Mouse (Mus musculus): ENCODE measurements at regions not wholly inside any gene's neighbourhood (a gene's known extent, or its start where the extent isn't known, plus 50 kb on each side); places are given as distances from the start of the nearest gene placed in this dataset.

GRCm38 (mm10) chr11:89932231-89932865 is 70.3 kb downstream of the Pctp start:
- no peak for ATAC-seq (ENCODE audit: low TSS enrichment)

DNA sequence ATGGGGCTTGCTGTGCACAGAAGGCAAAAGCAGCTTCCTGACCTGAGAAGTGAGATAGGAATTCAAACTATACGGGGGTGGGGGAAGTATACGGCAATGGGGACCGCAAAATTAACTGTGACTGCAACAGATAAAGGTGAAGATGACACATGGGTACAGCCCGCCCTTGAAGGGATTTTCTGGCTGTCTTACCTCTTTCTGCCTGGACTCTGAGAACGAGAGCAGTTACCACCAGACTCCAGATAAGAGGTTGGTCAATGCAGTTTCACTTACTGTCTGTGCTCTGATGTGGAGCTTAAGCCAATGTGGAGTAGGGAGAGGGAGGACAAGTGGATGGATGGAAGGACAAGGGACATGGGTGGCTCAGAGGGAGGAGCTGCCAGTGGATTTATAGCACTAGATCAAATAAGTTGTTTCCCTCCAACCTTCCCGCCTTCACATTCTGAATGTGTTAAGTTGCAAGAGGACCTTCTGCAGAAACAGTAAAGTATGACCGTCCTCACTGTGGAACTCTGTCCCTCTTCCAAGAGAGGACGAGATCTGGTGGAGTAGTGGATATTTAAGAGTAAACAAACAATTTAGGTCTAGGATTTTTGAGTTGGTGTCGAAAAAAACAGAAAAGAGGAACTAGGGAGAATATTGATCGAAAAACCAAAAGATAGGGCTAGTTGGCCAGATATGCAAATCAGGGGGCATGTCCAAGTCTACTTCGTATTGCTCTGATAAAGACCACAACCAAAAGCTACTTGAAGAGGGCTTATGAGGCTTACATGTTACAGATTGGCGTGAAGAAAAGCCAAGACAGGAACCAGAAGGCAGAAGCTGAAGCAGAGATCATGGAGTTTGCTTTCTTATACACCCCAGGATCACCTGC is 73.3 kb downstream of the Pctp start:
- no peak for ATAC-seq (ENCODE audit: low TSS enrichment)

DNA sequence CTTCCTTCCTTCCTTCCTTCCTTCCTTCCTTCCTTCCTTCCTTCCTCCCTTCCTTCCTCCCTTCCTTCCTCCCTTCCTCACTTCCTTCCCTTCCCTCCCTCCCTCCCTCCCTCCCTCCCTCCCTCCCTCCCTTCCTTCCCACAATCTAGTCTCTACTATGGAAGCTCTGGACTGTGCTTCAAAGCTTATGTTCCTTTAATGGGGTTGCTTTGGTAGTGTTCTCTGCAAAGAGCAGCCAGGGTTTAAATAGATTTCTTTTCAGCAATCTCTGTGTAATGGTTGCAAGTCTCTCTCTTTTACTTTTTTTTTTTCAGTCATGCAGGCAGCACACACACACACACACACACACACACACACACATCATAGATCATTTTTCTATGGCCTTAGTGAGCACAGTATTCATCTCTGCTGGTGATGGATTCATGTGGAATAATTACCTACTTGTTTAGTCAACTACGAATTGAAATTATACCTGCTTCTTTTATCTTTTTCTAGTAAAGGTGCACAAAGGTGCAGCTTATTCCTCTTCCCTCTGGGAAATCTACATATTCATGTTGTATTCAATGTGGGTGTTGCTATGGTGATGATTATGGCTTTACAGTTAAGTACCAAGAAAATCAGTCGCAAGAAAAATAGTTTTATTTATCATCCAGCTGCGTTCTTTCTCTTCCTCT is 75.1 kb downstream of the Pctp start:
- ATAC-seq (ENCODE audit: low TSS enrichment), result no peak

- ATAC-seq (ENCODE audit: low TSS enrichment), result no peak
Measured at GRCm38 (mm10) chr11:89922551-89922950, 80.1 kb downstream of the Pctp start.

DNA sequence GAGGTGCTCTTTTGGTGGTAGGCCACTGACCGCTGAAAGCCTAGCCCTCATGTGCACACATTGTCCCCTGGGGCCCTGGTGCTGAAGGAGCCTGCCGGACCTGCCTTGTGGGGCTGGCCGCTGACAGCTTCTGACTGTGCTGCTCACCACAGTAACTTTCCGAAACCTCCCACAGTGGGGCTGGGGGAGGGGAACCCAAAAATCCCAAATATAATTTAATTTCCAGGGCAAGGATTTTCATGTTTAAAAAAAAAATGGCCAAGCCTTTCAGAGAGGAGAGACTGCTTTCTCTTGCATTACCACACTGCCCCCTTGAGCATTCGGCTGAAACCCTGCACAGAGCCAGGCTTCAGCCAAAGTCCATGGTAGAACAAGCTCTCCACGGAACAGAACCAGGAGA is 81.5 kb downstream of the Pctp start:
- ATAC-seq (ENCODE audit: low TSS enrichment), result peak; percentile 94

DNA sequence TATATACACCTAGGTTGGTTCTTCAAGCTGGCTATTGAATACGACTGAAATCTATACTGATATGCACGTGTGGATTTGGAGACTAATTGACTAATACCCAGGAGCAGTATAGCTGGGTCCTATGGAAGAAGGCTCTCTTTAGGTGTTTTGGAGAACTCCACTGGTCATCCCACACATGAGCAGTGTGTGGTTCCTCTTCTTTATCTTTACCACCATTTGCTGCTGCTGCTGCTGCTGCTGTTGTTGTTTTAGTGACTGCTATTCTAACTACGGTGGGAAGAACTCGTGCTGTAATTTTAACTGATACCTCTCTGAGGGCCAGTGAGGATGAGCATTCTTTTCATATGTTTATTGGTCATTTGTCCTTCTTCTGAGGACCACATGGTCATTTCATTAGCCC is 86.9 kb downstream of the Pctp start:
- no peak for ATAC-seq (ENCODE audit: low TSS enrichment)

DNA sequence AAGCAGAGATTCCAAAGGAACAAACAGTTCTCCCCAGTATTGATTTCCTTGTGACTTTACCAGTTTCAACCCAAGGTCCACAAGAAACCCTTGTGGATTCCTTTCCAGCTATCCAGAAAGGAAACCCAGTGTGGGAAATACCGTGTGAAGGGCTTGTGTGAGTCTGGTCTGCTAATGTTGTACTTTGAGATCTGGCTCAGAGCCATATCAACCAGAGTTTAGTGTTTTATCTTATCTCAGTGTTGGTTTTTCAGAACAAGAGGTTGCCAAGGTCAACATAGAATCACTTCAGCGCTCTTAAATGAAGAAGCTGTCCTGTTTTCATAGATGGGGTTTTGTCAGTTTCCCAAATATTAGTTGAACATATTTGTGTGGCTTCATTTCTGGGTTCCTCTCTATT is 88.1 kb downstream of the Pctp start:
- ATAC-seq (ENCODE audit: low TSS enrichment), result no peak

DNA sequence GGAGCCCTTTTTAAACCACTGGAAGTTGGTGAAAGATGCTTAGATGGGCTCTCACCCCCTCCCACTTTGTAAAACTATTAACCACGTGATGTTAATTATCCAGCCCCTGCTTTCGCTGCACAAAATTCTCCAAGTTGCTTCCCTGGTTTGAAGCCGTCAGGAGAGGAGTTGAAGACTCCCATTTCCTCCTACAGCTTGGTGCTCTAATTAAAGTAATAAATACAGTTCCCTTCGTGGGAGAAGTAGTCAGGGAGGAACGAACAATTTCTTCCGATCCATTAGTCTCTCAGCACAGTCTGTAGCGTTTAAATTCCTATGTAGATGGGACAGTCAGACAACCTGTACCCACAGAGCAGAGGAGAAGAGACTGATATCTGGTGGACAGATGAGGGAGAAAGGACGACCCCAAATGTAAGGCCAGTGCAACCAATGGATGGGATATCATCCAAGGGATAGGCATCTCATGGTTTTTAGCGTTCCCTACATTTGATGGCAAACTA is 101.4 kb downstream of the Pctp start:
- ATAC-seq (ENCODE audit: low TSS enrichment), result no peak

GRCm38 (mm10) chr11:89898516-89898915 is 104.2 kb downstream of the Pctp start:
- no peak for ATAC-seq (ENCODE audit: low TSS enrichment)

DNA sequence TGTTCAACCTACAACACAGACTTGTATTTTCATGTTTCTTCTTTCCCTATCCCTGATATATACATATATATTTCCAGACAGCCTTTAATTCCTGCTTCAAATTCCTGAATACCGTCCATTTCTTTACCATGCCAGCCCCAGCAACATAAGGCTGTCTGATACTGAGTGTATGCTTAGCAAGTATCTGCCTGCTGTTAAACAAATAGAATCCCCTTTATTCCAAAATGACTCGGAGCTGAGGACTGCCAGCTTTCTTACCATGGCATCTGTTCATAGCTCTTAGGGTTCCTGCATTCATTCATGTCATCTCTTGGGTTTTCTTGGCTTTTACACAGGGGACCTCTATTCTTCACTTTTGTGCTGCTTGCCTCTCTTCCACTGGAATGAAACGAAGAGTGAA is 105.8 kb downstream of the Pctp start:
- no peak for ATAC-seq (ENCODE audit: low TSS enrichment)

DNA sequence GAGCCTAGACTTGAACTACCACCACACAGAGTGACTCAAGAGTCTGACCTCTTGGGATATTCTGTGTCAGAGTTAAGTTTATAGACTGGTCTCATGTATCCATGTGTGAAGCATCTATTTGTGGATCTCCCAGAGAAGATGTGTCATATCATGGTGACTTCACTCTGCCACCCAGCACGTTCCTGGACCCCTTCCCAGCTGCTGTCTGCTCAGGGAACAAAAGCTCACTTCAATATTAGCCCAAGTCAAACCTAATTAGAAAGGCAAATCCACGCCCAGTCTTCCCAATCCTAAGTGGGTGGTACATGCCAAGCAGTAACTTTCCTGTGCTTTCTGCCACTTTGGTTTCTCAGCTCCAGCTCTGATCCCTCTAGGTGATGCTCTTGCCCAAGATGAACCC is 94.1 kb upstream of the Ankfn1 start:
- no peak for ATAC-seq (ENCODE audit: low TSS enrichment)

DNA sequence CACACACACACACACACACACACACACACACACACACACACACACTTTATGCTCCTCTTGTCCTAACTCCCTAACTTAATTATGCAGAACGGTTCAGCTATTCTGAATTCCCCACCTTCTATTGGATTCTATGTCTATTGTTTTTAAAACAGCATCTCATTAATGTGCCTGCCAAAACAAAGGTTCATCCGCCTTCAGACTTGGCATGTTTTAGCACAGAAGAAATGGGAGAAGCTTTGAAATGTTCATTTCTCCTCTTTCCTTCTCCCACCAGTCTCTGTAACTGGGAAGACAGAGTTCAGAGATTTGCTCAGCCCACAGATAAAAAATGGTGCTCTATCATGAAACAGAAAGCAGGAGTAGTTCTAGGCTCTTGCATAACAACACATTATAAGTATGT is 90.1 kb upstream of the Ankfn1 start:
- peak; percentile 57 for ATAC-seq (ENCODE audit: low TSS enrichment)

DNA sequence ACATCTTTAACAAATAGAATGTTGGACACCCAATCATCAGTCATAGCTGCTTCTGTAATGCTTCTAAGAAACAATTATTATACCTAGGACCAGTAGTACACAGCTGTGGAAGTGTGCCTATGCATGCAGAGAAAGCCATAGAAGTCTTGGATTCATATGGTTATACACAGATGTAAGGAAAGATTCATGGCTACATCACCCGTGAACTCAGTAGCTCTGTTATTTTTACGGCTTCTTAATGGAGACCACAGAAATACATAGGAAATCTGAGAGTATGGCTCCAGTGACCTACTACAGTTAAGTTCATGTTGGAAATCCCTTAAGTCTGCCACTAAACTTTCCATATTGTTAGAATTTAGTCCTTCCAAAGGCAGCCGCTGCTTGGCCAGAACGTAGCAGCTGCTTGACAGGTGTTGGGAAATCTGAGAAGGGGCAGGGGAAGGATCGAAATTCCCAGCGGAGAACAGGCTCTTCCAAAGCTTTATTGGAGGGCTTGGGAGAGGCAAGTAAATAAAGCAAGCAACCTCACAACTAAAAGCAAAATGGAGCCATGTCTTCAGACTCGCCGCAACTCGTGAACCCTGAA is 78.8 kb upstream of the Ankfn1 start:
- no peak for ATAC-seq (ENCODE audit: low TSS enrichment)

- no peak for ATAC-seq (ENCODE audit: low TSS enrichment)
Measured at GRCm38 (mm10) chr11:89841853-89842252, 64.4 kb upstream of the Ankfn1 start.

- ATAC-seq (ENCODE audit: low TSS enrichment), result no peak
Measured at GRCm38 (mm10) chr11:89839671-89840327, 62.3 kb upstream of the Ankfn1 start.

DNA sequence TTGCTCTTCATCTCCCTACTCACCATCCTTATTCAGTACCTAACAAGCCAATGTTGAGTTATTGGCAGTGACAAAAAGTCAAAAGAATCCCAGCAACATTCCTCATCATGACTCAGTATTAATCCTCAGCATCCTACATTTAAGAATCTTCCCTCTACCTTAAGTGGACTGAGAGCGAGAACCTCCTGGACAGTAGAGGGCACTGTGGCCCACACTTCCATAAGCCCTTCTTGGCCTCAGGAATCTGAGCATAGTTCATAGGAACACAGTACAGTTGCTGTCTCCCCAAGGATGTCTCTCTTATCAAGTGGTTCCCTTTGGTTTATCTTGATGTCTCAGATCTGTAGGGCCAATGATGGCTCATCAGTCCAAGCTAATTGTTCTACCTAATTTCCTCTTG is 60.5 kb upstream of the Ankfn1 start:
- no peak for ATAC-seq (ENCODE audit: low TSS enrichment)

GRCm38 (mm10) chr11:89836897-89837296 is 59.4 kb upstream of the Ankfn1 start:
- no peak for ATAC-seq (ENCODE audit: low TSS enrichment)

DNA sequence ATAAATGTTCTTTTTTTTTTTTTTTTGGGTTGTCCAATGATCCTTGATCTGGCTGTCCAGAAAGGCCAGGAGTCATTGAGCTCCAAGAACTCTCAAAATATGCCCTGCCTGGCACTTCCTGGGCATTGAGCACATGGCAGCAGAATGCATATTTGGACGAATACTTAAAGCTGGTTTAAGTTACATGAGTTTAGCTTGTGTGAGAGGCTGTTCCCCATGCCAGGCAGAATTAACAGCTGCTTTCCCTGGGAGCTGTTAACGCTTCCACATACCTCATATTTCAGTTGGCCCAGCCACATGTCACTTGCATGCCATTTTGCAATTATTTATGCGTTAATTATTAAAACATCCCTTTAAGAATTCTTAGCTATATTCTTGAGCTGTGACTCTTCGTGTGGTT is 56.6 kb upstream of the Ankfn1 start:
- ATAC-seq (ENCODE audit: low TSS enrichment), result no peak

GRCm38 (mm10) chr11:89831577-89832110 is 54.2 kb upstream of the Ankfn1 start:
- no peak for ATAC-seq (ENCODE audit: low TSS enrichment)
